Mouse (Mus musculus): ENCODE data around the gene Ppil6.

DNA sequence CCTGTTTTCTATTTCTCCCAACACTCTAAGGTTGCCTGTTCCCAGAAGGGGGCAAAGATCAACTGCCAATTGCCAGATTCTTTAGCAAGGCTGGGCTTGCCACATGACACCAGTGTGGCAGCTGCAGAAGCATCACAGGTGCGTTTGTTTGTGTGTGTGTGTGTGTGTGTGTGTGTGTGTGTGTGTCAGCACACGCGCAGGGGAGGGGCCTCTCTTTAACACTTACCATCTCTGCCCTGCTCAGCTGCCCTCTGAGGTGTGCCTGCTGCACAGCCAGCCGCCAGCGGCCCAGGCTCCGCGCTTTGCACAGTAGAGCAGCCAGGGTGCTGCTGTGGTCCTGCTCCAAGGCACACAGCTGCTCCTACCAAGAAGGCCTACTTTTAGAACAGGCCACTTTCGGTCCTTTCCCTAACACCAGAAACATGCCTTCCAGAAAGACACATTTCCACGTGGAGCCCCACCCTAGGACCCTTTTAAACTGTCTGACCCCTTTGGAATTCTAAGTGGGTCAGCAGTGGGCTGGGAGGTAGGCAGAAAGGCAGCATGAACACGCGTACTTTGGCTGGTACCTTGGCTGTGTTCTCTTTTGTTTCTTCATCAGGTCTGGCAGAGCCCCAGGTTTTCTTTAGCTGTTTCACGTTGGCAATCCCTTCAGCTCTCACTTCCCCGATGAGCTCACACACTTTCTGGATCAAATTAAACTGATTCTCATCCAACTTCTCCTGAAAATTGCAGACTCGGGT lies 62.8 kb downstream of the Ppil6 start:
- no peak for TF ChIP-seq CTCF (IDR thresholded peaks at IDR 0.05; ENCODE audit: extremely low read depth, insufficient read depth, insufficient read length, insufficient replicate concordance)
- no peak for TF ChIP-seq POLR2A (IDR thresholded peaks at IDR 0.05; ENCODE audit: low read depth, low read length)
